8 mouse cellular contexts compared by ENCODE assay signal in the genomic region with DNA sequence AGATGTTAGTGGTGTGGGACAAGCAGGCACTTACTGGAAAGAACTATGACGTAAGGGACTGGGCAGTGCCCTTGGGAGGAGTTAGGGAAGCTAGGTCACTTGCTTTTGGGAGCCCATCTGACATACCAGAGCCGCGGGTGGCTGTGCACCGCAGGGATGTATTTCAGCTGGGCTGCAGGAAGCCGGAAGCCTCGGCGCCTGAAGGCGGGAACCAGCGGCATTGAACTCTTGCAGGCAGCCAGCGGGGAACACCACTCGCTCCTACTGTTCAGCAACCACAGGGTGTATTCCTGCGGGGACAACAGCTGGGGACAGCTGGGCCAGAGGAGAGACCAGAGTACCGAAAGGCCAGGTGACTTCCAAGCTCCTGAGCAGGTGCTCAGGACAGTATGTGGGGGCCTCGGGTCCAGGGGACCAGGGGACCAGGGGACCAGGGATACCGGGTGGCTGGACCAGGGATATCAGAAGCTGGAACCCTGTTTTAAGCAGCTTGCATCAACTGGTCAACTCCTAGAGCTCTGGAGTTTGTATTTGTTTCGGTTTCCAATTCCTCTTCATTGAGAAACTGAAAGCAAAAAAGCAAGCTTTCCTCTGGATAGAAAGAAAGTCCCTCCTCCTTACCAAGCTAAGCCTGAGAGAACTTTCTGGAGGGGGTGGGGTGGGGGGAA. TPM values are rescaled to one million over a fixed set of nuclear protein-coding genes. Genes with fewer than 3 reads are reported as not detected.
DNase-seq lines count a peak whose midpoint lies in the region; ATAC-seq and TF ChIP-seq lines count a peak whose summit lies in the region.

TSS of gene Herc6 (plus strand) at position 120 of the 668 bp plus-strand sequence.

- 0 out of 2 replicates have a peak, but pooled peaks have one; percentile 33 for TF ChIP-seq POLR2A in thymus, adult 2 months (IDR thresholded peaks at IDR 0.05; ENCODE audit: control insufficient read depth, extremely low read depth, insufficient read depth, low read length, poor library complexity)

- DNase-seq in ES-CJ7 (ENCODE audit: low read depth, low spot score), result peak; percentile 48
- peak; percentile 4 for DNase-seq in cerebellum, adult 11 months
- DNase-seq in forebrain, embryonic 14.5 days (ENCODE audit: low spot score), result peak; percentile 47
- DNase-seq in heart, postnatal 14 days, result peak; percentile 69
- DNase-seq in layer of hippocampus, adult 18-20 months (ENCODE audit: low spot score in 2 of 2), result peak; percentile 28 to 55
- DNase-seq in lung, embryonic 14.5 days, result peak; percentile 79
- peak; percentile 74 for DNase-seq in thymus, adult 2 months

- TF ChIP-seq CTCF in lung, embryonic 14.5 days (IDR thresholded peaks at IDR 0.05; ENCODE audit: low read depth), result no peak
- TF ChIP-seq CTCF in thymus, adult 2 months (IDR thresholded peaks at IDR 0.05; ENCODE audit: borderline replicate concordance, control insufficient read depth, extremely low read depth, insufficient read depth, low read length, poor library complexity), result no peak; the same call in 1 of the 2 replicates

- peaks cover 5% of the 10 kb centered on the region; the same call in 1 of the 2 replicates for H3K4me1 ChIP-seq in forebrain, embryonic 14.5 days (ENCODE audit: control insufficient read depth, insufficient read depth, low read length)
- H3K4me1 ChIP-seq in lung, embryonic 14.5 days (ENCODE audit: insufficient read depth), result no peaks in the 10 kb centered on the region
- H3K4me1 ChIP-seq in thymus, adult 2 months (replicated peaks; ENCODE audit: control insufficient read depth, insufficient read depth, low read length), result no peaks in the 10 kb centered on the region; the same call in 1 of the 2 replicates

- H3K9ac ChIP-seq in forebrain, embryonic 14.5 days (ENCODE audit: low read length), result peak within 1 kb of the TSS; percentile 62
- peak within 1 kb of the TSS; percentile 75 for H3K9ac ChIP-seq in lung, embryonic 14.5 days

- H3K9me3 ChIP-seq in forebrain, embryonic 14.5 days (replicated peaks; ENCODE audit: control insufficient read depth, low read length), result no peaks in the 10 kb centered on the region
- H3K9me3 ChIP-seq in lung, embryonic 14.5 days (ENCODE audit: low read depth, low read length), result no peaks in the 10 kb centered on the region

- WGBS in forebrain, embryonic 14.5 days, result 2% methylated on average over 16 of the region's 16 CpGs
- 2% methylated on average over 16 of the region's 16 CpGs for WGBS in lung, embryonic 14.5 days
- under 1% methylated on average over 16 of the region's 16 CpGs for WGBS in thymus, adult 2 months

- H3K4me2 ChIP-seq in forebrain, embryonic 14.5 days (ENCODE audit: low read length), result peak within 1 kb of the TSS; percentile 57
- peak within 1 kb of the TSS; percentile 87 for H3K4me2 ChIP-seq in lung, embryonic 14.5 days

- H3K27me3 ChIP-seq in forebrain, embryonic 14.5 days (replicated peaks; ENCODE audit: control insufficient read depth, insufficient read depth, low read length), result no peaks in the 10 kb centered on the region
- H3K27me3 ChIP-seq in lung, embryonic 14.5 days (ENCODE audit: insufficient read depth, low read length), result no peaks in the 10 kb centered on the region
- H3K27me3 ChIP-seq in thymus, adult 2 months (ENCODE audit: control insufficient read depth, insufficient read depth, low read length), result no peaks in the 10 kb centered on the region

- H3K36me3 ChIP-seq in forebrain, embryonic 14.5 days (ENCODE audit: control insufficient read depth, insufficient read depth, low read length), result no peaks in the 10 kb centered on the region
- H3K36me3 ChIP-seq in lung, embryonic 14.5 days (ENCODE audit: insufficient read depth), result no peaks in the 10 kb centered on the region
- peaks cover 11% of the 10 kb centered on the region; the same call in 1 of the 2 replicates for H3K36me3 ChIP-seq in thymus, adult 2 months (ENCODE audit: control insufficient read depth, insufficient read depth, low read length)

- ATAC-seq in forebrain, embryonic 14.5 days, result peak; percentile 66
- peak; percentile 95 for ATAC-seq in lung, embryonic 14.5 days (ENCODE audit: insufficient read depth)
- peak; percentile 75 for ATAC-seq in neutrophil, adult 5-6 weeks (ENCODE audit: extremely low read depth, insufficient number of reproducible peaks, low FRiP score, poor library complexity, severe bottlenecking)

- intact Hi-C loops in heart, postnatal 14 days (cut with DNase I), result no loop called here

- H3K4me3 ChIP-seq in forebrain, embryonic 14.5 days (ENCODE audit: low read depth, low read length), result peak within 1 kb of the TSS; percentile 26
- H3K4me3 ChIP-seq in lung, embryonic 14.5 days (ENCODE audit: low read depth, low read length), result peak within 1 kb of the TSS; percentile 61
- peak within 1 kb of the TSS; percentile 99 for H3K4me3 ChIP-seq in thymus, adult 2 months (ENCODE audit: control insufficient read depth, insufficient read depth, low read length)

- H3K27ac ChIP-seq in forebrain, embryonic 14.5 days (ENCODE audit: low read depth, low read length), result no peak within 1 kb of the TSS
- peak within 1 kb of the TSS; percentile 65 for H3K27ac ChIP-seq in lung, embryonic 14.5 days (ENCODE audit: low read depth)
- peak within 1 kb of the TSS; percentile 82 for H3K27ac ChIP-seq in thymus, adult 2 months (ENCODE audit: control insufficient read depth, insufficient read depth, low read length)

RNA-seq across cellular contexts. Expression of gene Herc6, which starts in this region (rescaled TPM):
- polyA plus RNA-seq in forebrain, embryonic 14.5 days (2014; fragmentation: Nextera tagmentation; extraction: Ambion mirVana), result 1.4 and 1.5 TPM in 2 replicates
- total RNA-seq in heart, postnatal 14 days (2021), result 1 to 10 TPM; 2.4 TPM
- total RNA-seq in layer of hippocampus, adult 18-20 months (2021), result 1 to 10 TPM; 7.6 TPM
- polyA plus RNA-seq in lung, embryonic 14.5 days (2014; fragmentation: Nextera tagmentation; extraction: Ambion mirVana), result 3.7 and 3.9 TPM in 2 replicates
- total RNA-seq in neutrophil, adult 5-6 weeks (2017), result 38.3 and 43.8 TPM in 2 replicates
- 13.9 and 15.7 TPM in 2 replicates for polyA plus RNA-seq in thymus, adult 2 months (2012; rRNA removed)

Comparison
In these comparisons a context has a peak if more than half of its experiments do, and no peak if none do; other contexts are left out.
1. DNase-seq: peak in every context shown above with its lines; median percentile 79 in lung, embryonic 14.5 days; 74 in thymus, adult 2 months; 69 in heart, postnatal 14 days; 48 in ES-CJ7; 47 in forebrain, embryonic 14.5 days; 42 in layer of hippocampus, adult 18-20 months; 4 in cerebellum, adult 11 months.
2. H3K4me3 ChIP-seq: peak in every context shown above with its lines; median percentile 99 in thymus, adult 2 months; 61 in lung, embryonic 14.5 days; 26 in forebrain, embryonic 14.5 days.